Mouse (Mus musculus) intestine, embryonic 14.5 days (tissue): Measurements from ENCODE around the gene Tmprss12. TPM values are rescaled to one million over a fixed set of nuclear protein-coding genes. Genes with fewer than 3 reads are reported as not detected.

Source experiments
- polyA plus RNA-seq: library from polyadenylated mRNA; unstranded; fragments of >200 nt; fragmentation: Nextera tagmentation; extraction: Ambion mirVana; gene quantifications from 2 replicates; pipeline ENCODE4 v1.2.1, GENCODE M21; 2014

Tmprss12 gene
- polyA plus RNA-seq, 1 experiment from 2014 or later: not detected

Other genes with a start within 250 kb of the Tmprss12 start
- 15.2 and 15.5 TPM in 2 replicates for gene Dip2b, start 242.2 kb upstream of the Tmprss12 start, polyA plus RNA-seq
- 43.7 and 47.4 TPM in 2 replicates for gene Atf1, start 53.0 kb upstream of the Tmprss12 start, polyA plus RNA-seq
- gene Mettl7a1, start 23.3 kb downstream of the Tmprss12 start, polyA plus RNA-seq: 4.1 and 4.7 TPM in 2 replicates
- 0.12 TPM in 1 of 2 replicates, not detected in the other for gene Mettl7a3, start 54.1 kb downstream of the Tmprss12 start, polyA plus RNA-seq
- not detected in 2 replicates for gene Methig1, start 72.3 kb downstream of the Tmprss12 start, polyA plus RNA-seq
- gene Mettl7a2, start 72.4 kb downstream of the Tmprss12 start, polyA plus RNA-seq: not detected in 2 replicates
- gene Higd1c, start 83.7 kb downstream of the Tmprss12 start, polyA plus RNA-seq: not detected in 2 replicates
- not detected in 2 replicates for gene Gm5475, start 141.3 kb downstream of the Tmprss12 start, polyA plus RNA-seq
- 17.6 and 20.6 TPM in 2 replicates for gene Slc11a2, start 144.2 kb downstream of the Tmprss12 start, polyA plus RNA-seq
- gene Letmd1, start 188.2 kb downstream of the Tmprss12 start, polyA plus RNA-seq: 38.5 and 40.1 TPM in 2 replicates
- gene Csrnp2, start 214.7 kb downstream of the Tmprss12 start, polyA plus RNA-seq: 11.3 and 13.5 TPM in 2 replicates